Mouse (Mus musculus): Measurements from ENCODE around the gene 1700056E22Rik. TPM values are rescaled to one million over a fixed set of nuclear protein-coding genes. Genes with fewer than 3 reads are reported as not detected.

1700056E22Rik gene
- polyA plus RNA-seq, 1 experiment = 3.2 TPM

GRCm38 (mm10) chr1:184064306-184064705, 30.2 kb upstream of the 1700056E22Rik start:
- Histone ChIP-seq H3K4me3 (no peak overlapping the region), H3ac (ENCODE audit: control insufficient read depth, insufficient read length) (no peak overlapping the region), H3K27me3 (ENCODE audit: control insufficient read depth, insufficient read depth, insufficient read length) (no peaks in the 10 kb centered on the region), H3K4me2 (ENCODE audit: low read depth) (no peak overlapping the region), H3K36me3 (ENCODE audit: control insufficient read depth, insufficient read depth) (peaks cover 7% of the 10 kb centered on the region), H3K79me2 (ENCODE audit: control insufficient read depth, insufficient read depth) (peaks cover 56% of the 10 kb centered on the region)
- TF ChIP-seq USF1 (IDR thresholded peaks at IDR 0.05; ENCODE audit: low read depth) (no peak), E2F4 (IDR thresholded peaks at IDR 0.05; ENCODE audit: insufficient read depth) (no peak), POLR2AphosphoS2 (IDR thresholded peaks at IDR 0.05; ENCODE audit: insufficient read length, low read depth) (no peak), REST (IDR thresholded peaks at IDR 0.05; ENCODE audit: insufficient read depth, insufficient read length) (no peak), MYOD1 (IDR thresholded peaks at IDR 0.05; ENCODE audit: control insufficient read depth in 1 of 3, insufficient read length in 2 of 3, low read depth in 2 of 3) (no peak), SRF (IDR thresholded peaks at IDR 0.05; ENCODE audit: control insufficient read depth, insufficient read length, low read depth) (no peak), POLR2A (IDR thresholded peaks at IDR 0.05; ENCODE audit: insufficient read length, low read depth) (no peak), CEBPB (IDR thresholded peaks at IDR 0.05; ENCODE audit: insufficient read depth, poor library complexity, severe bottlenecking) (no peak), TCF3 (IDR thresholded peaks at IDR 0.05; ENCODE audit: insufficient read length, low read depth) (no peak), MYOG (IDR thresholded peaks at IDR 0.05; ENCODE audit: control insufficient read depth in 1 of 3, insufficient read depth in 1 of 3, insufficient read length in 2 of 3, low read depth in 2 of 3) (no peak), TCF12 (IDR thresholded peaks at IDR 0.05; ENCODE audit: insufficient read depth, poor library complexity, severe bottlenecking) (no peak), MAX (IDR thresholded peaks at IDR 0.05; ENCODE audit: low read depth) (no peak)

- no peak overlapping the region for H3K4me3 ChIP-seq
- H3K27me3 ChIP-seq (ENCODE audit: control insufficient read depth, insufficient read depth, insufficient read length) = no peaks in the 10 kb centered on the region
- no peak overlapping the region for H3ac ChIP-seq (ENCODE audit: control insufficient read depth, insufficient read length)
- peaks cover 66% of the 10 kb centered on the region for H3K79me2 ChIP-seq (ENCODE audit: control insufficient read depth, insufficient read depth)
- no peak for TF ChIP-seq REST (IDR thresholded peaks at IDR 0.05; ENCODE audit: insufficient read depth, insufficient read length)
- no peak for TF ChIP-seq MAX (IDR thresholded peaks at IDR 0.05; ENCODE audit: low read depth)
- no peak for TF ChIP-seq USF1 (IDR thresholded peaks at IDR 0.05; ENCODE audit: low read depth)
- no peak for TF ChIP-seq CEBPB (IDR thresholded peaks at IDR 0.05; ENCODE audit: insufficient read depth, poor library complexity, severe bottlenecking)
- no peak for TF ChIP-seq POLR2A (IDR thresholded peaks at IDR 0.05; ENCODE audit: insufficient read length, low read depth)
- no peak for TF ChIP-seq MYOD1 (IDR thresholded peaks at IDR 0.05; ENCODE audit: control insufficient read depth in 1 of 3, insufficient read length in 2 of 3, low read depth in 2 of 3)
- TF ChIP-seq SRF (IDR thresholded peaks at IDR 0.05; ENCODE audit: control insufficient read depth, insufficient read length, low read depth) = no peak
- no peak for TF ChIP-seq TCF12 (IDR thresholded peaks at IDR 0.05; ENCODE audit: insufficient read depth, poor library complexity, severe bottlenecking)
- no peak for TF ChIP-seq TCF3 (IDR thresholded peaks at IDR 0.05; ENCODE audit: insufficient read length, low read depth)
- TF ChIP-seq E2F4 (IDR thresholded peaks at IDR 0.05; ENCODE audit: insufficient read depth) = no peak
- no peak for TF ChIP-seq MYOG (IDR thresholded peaks at IDR 0.05; ENCODE audit: control insufficient read depth in 1 of 3, insufficient read depth in 1 of 3, insufficient read length in 2 of 3, low read depth in 2 of 3)
- no peak for TF ChIP-seq POLR2AphosphoS2 (IDR thresholded peaks at IDR 0.05; ENCODE audit: insufficient read length, low read depth)
- peak overlapping the region; percentile 32 for H3K4me2 ChIP-seq (ENCODE audit: low read depth)
- peaks cover 5% of the 10 kb centered on the region for H3K36me3 ChIP-seq (ENCODE audit: control insufficient read depth, insufficient read depth)
Observed at GRCm38 (mm10) chr1:184061901-184062300, 27.8 kb upstream of the 1700056E22Rik start.

GRCm38 (mm10) chr1:184060828-184061734, 27.0 kb upstream of the 1700056E22Rik start:
- peaks cover 5% of the 10 kb centered on the region for H3K36me3 ChIP-seq (ENCODE audit: control insufficient read depth, insufficient read depth)

GRCm38 (mm10) chr1:184060381-184060780, 26.3 kb upstream of the 1700056E22Rik start:
- Histone ChIP-seq H3K4me2 (ENCODE audit: low read depth) (no peak overlapping the region), H3K27me3 (ENCODE audit: control insufficient read depth, insufficient read depth, insufficient read length) (no peaks in the 10 kb centered on the region), H3K79me2 (ENCODE audit: control insufficient read depth, insufficient read depth) (peaks cover 63% of the 10 kb centered on the region), H3ac (ENCODE audit: control insufficient read depth, insufficient read length) (no peak overlapping the region), H3K4me3 (no peak overlapping the region), H3K36me3 (ENCODE audit: control insufficient read depth, insufficient read depth) (peaks cover 5% of the 10 kb centered on the region)
- peak in 1 of 3 experiments; percentile 18 for TF ChIP-seq MYOG (IDR thresholded peaks at IDR 0.05; ENCODE audit: control insufficient read depth in 1 of 3, insufficient read depth in 1 of 3, insufficient read length in 2 of 3, low read depth in 2 of 3)
- no peak for TF ChIP-seq POLR2AphosphoS2 (IDR thresholded peaks at IDR 0.05; ENCODE audit: insufficient read length, low read depth)

More at GRCm38 (mm10) chr1:184060828-184061734, 27.0 kb upstream of the 1700056E22Rik start:
- Histone ChIP-seq H3K4me3 (no peak overlapping the region), H3K79me2 (ENCODE audit: control insufficient read depth, insufficient read depth) (peaks cover 68% of the 10 kb centered on the region), H3K27me3 (ENCODE audit: control insufficient read depth, insufficient read depth, insufficient read length) (no peaks in the 10 kb centered on the region), H3ac (ENCODE audit: control insufficient read depth, insufficient read length) (no peak overlapping the region), H3K4me2 (ENCODE audit: low read depth) (peak overlapping the region; percentile 32)
- TF ChIP-seq POLR2A (IDR thresholded peaks at IDR 0.05; ENCODE audit: insufficient read length, low read depth) (no peak), MYOG (IDR thresholded peaks at IDR 0.05; ENCODE audit: control insufficient read depth in 1 of 3, insufficient read depth in 1 of 3, insufficient read length in 2 of 3, low read depth in 2 of 3) (peak in 1 of 3 experiments; percentile 77), TCF3 (IDR thresholded peaks at IDR 0.05; ENCODE audit: insufficient read length, low read depth) (no peak), TCF12 (IDR thresholded peaks at IDR 0.05; ENCODE audit: insufficient read depth, poor library complexity, severe bottlenecking) (no peak), MYOD1 (IDR thresholded peaks at IDR 0.05; ENCODE audit: control insufficient read depth in 1 of 3, insufficient read length in 2 of 3, low read depth in 2 of 3) (no peak), CEBPB (IDR thresholded peaks at IDR 0.05; ENCODE audit: insufficient read depth, poor library complexity, severe bottlenecking) (0 out of 2 replicates have a peak, but pooled peaks have one; percentile 42), MAX (IDR thresholded peaks at IDR 0.05; ENCODE audit: low read depth) (no peak)
